Mouse (Mus musculus) testis, adult 2 months (tissue): Measurements from ENCODE around the gene 1700029I15Rik. TPM values are rescaled to one million over a fixed set of nuclear protein-coding genes. Genes with fewer than 3 reads are reported as not detected.
A peak's percentile ranks its signal among the peaks of the same experiment; 100 is the strongest.
"Not testable (repeated sequence)": the region's sequence is repeated elsewhere in the genome, so short reads cannot be mapped to it uniquely, and the experiment has no call there.

Experiments
- H3K27ac ChIP-seq: fragments of 200-500 bp; 2 replicates; pipeline ENCODE4 v1.5.1; 2012; ENCODE audit warnings: low read depth, low read length; ENCODE audit not compliant: control insufficient read depth, insufficient read depth
- H3K27me3 ChIP-seq: fragments of 200-500 bp; 2 replicates; pipeline ENCODE4 v1.6.1; 2012; ENCODE audit warnings: mild to moderate bottlenecking, low read length, moderate library complexity; ENCODE audit not compliant: control insufficient read depth, insufficient read depth
- H3K36me3 ChIP-seq: fragments of 200-500 bp; 2 replicates; pipeline ENCODE4 v1.6.1; 2012; ENCODE audit warnings: mild to moderate bottlenecking, low read length; ENCODE audit not compliant: control insufficient read depth, insufficient read depth
- H3K4me1 ChIP-seq: fragments of 200-500 bp; 2 replicates; pipeline ENCODE4 v1.6.1; 2012; ENCODE audit warnings: low read length; ENCODE audit not compliant: control insufficient read depth, insufficient read depth
- H3K4me3 ChIP-seq: fragments of 200-500 bp; 2 replicates; pipeline ENCODE4 v1.5.1; 2012; ENCODE audit warnings: low read depth, mild to moderate bottlenecking, low read length, moderate library complexity, mixed read lengths; ENCODE audit not compliant: control insufficient read depth
- CTCF ChIP-seq: fragments of 200-500 bp; IDR thresholded peaks from 2 replicates; pipeline ENCODE4 v1.5.1; 2012; ENCODE audit warnings: low read depth, mild to moderate bottlenecking, inconsistent platforms, low read length, moderate library complexity; ENCODE audit not compliant: control insufficient read depth, insufficient read depth, insufficient replicate concordance
- POLR2A ChIP-seq: fragments of 200-500 bp; IDR thresholded peaks from 2 replicates; pipeline ENCODE4 v1.6.1; 2012; ENCODE audit warnings: low read depth, mild to moderate bottlenecking, inconsistent platforms, low read length, moderate library complexity; ENCODE audit not compliant: control insufficient read depth
- polyA plus RNA-seq: library from polyadenylated mRNA; depleted of rRNA; stranded (reverse); fragments of >200 nt; gene quantifications from 2 replicates; pipeline ENCODE4 v1.2.3, GENCODE M21; 2012

Gene 1700029I15Rik
- polyA plus RNA-seq, 1 experiment, result 772 TPM

GRCm38 (mm10) chr2:92395535-92395934 lies 13.2 kb downstream of the 1700029I15Rik start:
- H3K36me3 ChIP-seq, result no peaks in the 10 kb centered on the region
- TF ChIP-seq POLR2A (no peak), CTCF (no peak)
- peaks cover 16% of the 10 kb centered on the region for H3K4me1 ChIP-seq
- H3K27me3 ChIP-seq, result no peaks in the 10 kb centered on the region
- H3K27ac ChIP-seq, result no peak overlapping the region
- H3K4me3 ChIP-seq, result no peak overlapping the region

DNA sequence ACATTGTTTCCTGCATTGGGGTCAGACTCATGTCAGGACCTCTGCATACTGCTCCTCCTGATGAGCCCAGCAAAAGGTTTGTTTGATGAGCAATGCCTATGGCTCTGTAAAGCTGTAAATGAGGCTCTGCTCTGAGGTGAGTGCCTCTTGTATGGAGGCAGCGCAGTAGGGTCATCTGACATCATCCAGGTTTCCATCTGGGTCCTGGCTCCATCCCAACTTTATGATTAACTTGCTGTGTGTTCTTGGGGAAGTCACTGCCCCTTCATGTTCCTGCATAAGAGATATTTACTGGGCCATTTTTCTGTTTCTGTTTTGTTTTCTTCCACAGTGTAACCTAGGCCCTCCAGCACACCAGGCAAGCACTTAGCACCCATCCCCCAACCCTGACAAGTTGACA lies 15.1 kb downstream of the 1700029I15Rik start:
- Histone ChIP-seq H3K4me1 (peaks cover 14% of the 10 kb centered on the region), H3K27ac (no peak overlapping the region), H3K36me3 (no peaks in the 10 kb centered on the region), H3K4me3 (no peak overlapping the region), H3K27me3 (no peaks in the 10 kb centered on the region)
- TF ChIP-seq POLR2A, result no peak
- no peak for TF ChIP-seq CTCF

GRCm38 (mm10) chr2:92399877-92400276 lies 17.5 kb downstream of the 1700029I15Rik start:
- not testable (repeated sequence) for H3K36me3 ChIP-seq, H3K27ac ChIP-seq, H3K27me3 ChIP-seq, H3K4me3 ChIP-seq
- peaks cover 11% of the 10 kb centered on the region for H3K4me1 ChIP-seq

DNA sequence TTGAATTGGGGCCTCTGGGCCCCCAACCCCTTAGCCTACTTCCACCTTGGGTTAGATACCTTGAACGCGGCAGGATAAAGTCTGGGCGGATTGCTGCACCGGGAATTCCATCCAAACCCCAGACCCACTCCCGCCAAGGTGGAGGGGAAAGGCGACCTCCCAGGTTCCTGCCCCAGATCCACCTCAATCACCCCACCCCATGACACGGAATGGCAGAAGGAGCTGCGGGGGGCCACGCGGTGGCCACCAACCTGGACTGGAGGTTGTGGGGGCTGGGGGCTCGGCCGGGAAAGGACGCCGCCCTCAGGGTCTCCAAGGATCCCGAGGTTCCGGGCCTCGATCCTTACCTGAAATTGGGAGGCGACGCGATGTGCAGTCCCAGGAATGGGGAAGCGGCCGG lies 18.3 kb downstream of the 1700029I15Rik start:
- Histone ChIP-seq H3K27ac (no peak overlapping the region), H3K27me3 (no peaks in the 10 kb centered on the region), H3K4me1 (peaks cover 13% of the 10 kb centered on the region), H3K4me3 (peak overlapping the region; percentile 64), H3K36me3 (no peaks in the 10 kb centered on the region)
- no peak for TF ChIP-seq POLR2A
- TF ChIP-seq CTCF, result no peak

- no peak within 1 kb of the TSS for H3K27ac ChIP-seq
- peaks cover 13% of the 10 kb centered on the region for H3K4me1 ChIP-seq
- H3K36me3 ChIP-seq, result no peaks in the 10 kb centered on the region
- no peaks in the 10 kb centered on the region for H3K27me3 ChIP-seq
- H3K4me3 ChIP-seq, result peak within 1 kb of the TSS; percentile 64
- no peak for TF ChIP-seq CTCF
- no peak for TF ChIP-seq POLR2A
Measured at GRCm38 (mm10) chr2:92401091-92401561, 18.8 kb downstream of the 1700029I15Rik start, which contains the start of gene Mapk8ip1. Gene Mapk8ip1, minus strand, starts transcription at chr2:92401263.

DNA sequence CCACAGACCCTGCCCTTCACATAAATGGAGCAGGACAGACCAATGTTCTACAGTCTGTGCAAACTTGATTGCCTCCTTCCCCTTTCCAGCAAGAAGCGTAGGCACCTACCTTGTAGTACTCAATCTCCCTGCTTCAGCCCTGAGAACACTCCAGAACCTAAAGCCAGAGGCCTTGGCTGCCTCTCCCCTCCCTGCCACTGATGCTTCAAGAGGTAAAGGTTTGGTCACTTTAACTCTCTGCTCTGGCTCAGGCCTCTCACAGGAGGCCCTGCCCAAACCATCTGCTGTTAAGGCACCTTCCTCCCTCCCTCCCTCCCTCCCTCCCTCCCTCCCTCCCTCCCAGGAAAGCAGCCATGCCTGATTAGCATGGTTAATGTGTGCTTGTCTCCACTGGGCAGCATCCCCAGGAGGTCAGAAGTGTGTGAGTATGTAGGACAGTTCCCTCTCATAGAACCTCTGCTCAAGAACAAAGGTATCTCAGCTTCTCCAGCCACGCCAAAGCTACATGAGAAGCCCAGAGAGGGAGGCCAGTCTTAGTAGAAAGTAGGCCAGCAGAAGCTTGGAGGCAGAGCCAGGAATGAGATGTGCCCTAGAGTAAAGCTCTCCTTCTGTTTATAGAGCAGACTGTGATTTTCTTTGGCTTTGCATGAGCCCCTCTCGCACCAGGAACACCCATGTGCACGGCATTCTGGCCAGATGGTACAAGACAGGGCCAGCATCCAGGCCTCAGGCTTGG lies 20.4 kb downstream of the 1700029I15Rik start:
- Histone ChIP-seq H3K4me3 (no peak overlapping the region), H3K27me3 (no peaks in the 10 kb centered on the region), H3K4me1 (peaks cover 13% of the 10 kb centered on the region), H3K27ac (no peak overlapping the region), H3K36me3 (no peaks in the 10 kb centered on the region)
- TF ChIP-seq CTCF, result no peak
- TF ChIP-seq POLR2A, result no peak

- TF ChIP-seq POLR2A, result no peak
- TF ChIP-seq CTCF, result no peak
- Histone ChIP-seq H3K27me3 (no peaks in the 10 kb centered on the region), H3K4me3 (no peak overlapping the region), H3K27ac (no peak overlapping the region), H3K36me3 (peaks cover 2% of the 10 kb centered on the region; the same call in 1 of the 2 replicates), H3K4me1 (peaks cover 13% of the 10 kb centered on the region)
Measured at GRCm38 (mm10) chr2:92403776-92404319, 21.5 kb downstream of the 1700029I15Rik start.
